Mouse (Mus musculus) forebrain, embryonic 15.5 days (tissue): ENCODE measurements around the gene Slc32a1. TPM values are rescaled to one million over a fixed set of nuclear protein-coding genes. Genes with fewer than 3 reads are reported as not detected.

Experiments
- ATAC-seq: fragments of 200-750 bp; cut with Nextera tagmentation; replicated peaks from 2 replicates; pipeline ENCODE4 v1.8.0; 2017; ENCODE audit warnings: mild to moderate bottlenecking, moderate TSS enrichment, moderate library complexity
- H3K27ac ChIP-seq: fragments of 300-500 bp; sonication (generic); replicated peaks from 2 replicates; pipeline ENCODE4 v1.5.1; 2015; ENCODE audit warnings: mild to moderate bottlenecking, inconsistent platforms
- H3K27me3 ChIP-seq: fragments of 300-500 bp; sonication (generic); 2 replicates; pipeline ENCODE4 v1.6.1; 2015; ENCODE audit warnings: inconsistent platforms
- H3K36me3 ChIP-seq: fragments of 300-500 bp; sonication (generic); 2 replicates; pipeline ENCODE4 v1.6.1; 2015; ENCODE audit warnings: mild to moderate bottlenecking, inconsistent platforms
- H3K4me1 ChIP-seq: fragments of 300-500 bp; sonication (generic); 2 replicates; pipeline ENCODE4 v1.6.1; 2015; ENCODE audit warnings: inconsistent platforms
- H3K4me2 ChIP-seq: fragments of 300-500 bp; sonication (generic); replicated peaks from 2 replicates; pipeline ENCODE4 v1.6.1; 2015; ENCODE audit warnings: mild to moderate bottlenecking, inconsistent platforms
- H3K4me3 ChIP-seq: fragments of 300-500 bp; sonication (generic); 2 replicates; pipeline ENCODE4 v1.5.1; 2015; ENCODE audit warnings: mild to moderate bottlenecking, inconsistent platforms
- H3K9ac ChIP-seq: fragments of 300-500 bp; sonication (generic); replicated peaks from 2 replicates; pipeline ENCODE4 v1.6.1; 2015; ENCODE audit warnings: mild to moderate bottlenecking, inconsistent platforms
- H3K9me3 ChIP-seq: fragments of 300-500 bp; sonication (generic); 2 replicates; pipeline ENCODE4 v1.6.1; 2016; ENCODE audit warnings: inconsistent platforms
- WGBS: fragments of 180-500 bp; shearing (Covaris S2); methylation state at CpG from one replicate; pipeline ENCODE4 v1.1.7; 2015; ENCODE audit warnings: mixed read lengths; 5-methylcytosine and 5-hydroxymethylcytosine counted together
- polyA plus RNA-seq: library from polyadenylated mRNA; unstranded; fragments of >200 nt; fragmentation: Nextera tagmentation; extraction: Ambion mirVana; gene quantifications from 2 replicates; pipeline ENCODE4 v1.2.1, GENCODE M21; 2015

Gene Slc32a1
- polyA plus RNA-seq, 1 experiment from 2014 or later = 7.1 TPM

DNA sequence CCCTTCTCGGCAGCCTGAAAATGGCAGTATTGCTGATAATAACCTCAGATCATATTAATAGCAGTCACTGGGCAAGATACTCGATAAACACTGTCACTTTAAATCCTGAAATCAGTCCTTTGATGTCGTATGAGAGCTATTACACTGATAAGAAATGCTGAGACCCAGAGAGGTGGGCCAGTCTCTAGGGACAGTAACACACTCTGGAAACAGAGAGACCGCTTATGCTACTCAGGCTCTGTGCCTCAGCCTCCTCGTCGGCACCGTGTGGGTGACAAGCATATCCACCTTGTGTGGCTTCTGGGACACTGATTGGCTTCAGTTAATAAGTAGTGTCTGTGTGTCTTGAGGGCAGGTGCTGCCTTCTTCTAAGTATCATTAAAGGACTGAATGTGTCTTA, 15.0 kb upstream of the Slc32a1 start:
- no peaks in the 10 kb centered on the region for H3K27me3 ChIP-seq
- H3K36me3 ChIP-seq = no peaks in the 10 kb centered on the region
- no peak overlapping the region for H3K4me3 ChIP-seq
- H3K9ac ChIP-seq = no peak overlapping the region
- H3K4me2 ChIP-seq = peak overlapping the region; percentile 7
- no peak for ATAC-seq
- 8% methylated on average over 7 of the region's 7 CpGs for WGBS
- H3K9me3 ChIP-seq = no peaks in the 10 kb centered on the region
- peaks cover 35% of the 10 kb centered on the region for H3K4me1 ChIP-seq
- H3K27ac ChIP-seq = peak overlapping the region; percentile 71

- Histone ChIP-seq H3K9ac (no peak overlapping the region), H3K27me3 (no peaks in the 10 kb centered on the region), H3K36me3 (no peaks in the 10 kb centered on the region), H3K4me2 (no peak overlapping the region), H3K9me3 (no peaks in the 10 kb centered on the region), H3K27ac (no peak overlapping the region), H3K4me3 (no peak overlapping the region), H3K4me1 (peaks cover 37% of the 10 kb centered on the region)
- WGBS = 65% methylated on average over 1 of the region's 1 CpGs
- ATAC-seq = no peak
Observed at GRCm38 (mm10) chr2:158596803-158597202, 13.8 kb upstream of the Slc32a1 start.

GRCm38 (mm10) chr2:158600517-158600916, 10.1 kb upstream of the Slc32a1 start:
- no peak overlapping the region for H3K9ac ChIP-seq
- peaks cover 55% of the 10 kb centered on the region for H3K4me1 ChIP-seq
- H3K27me3 ChIP-seq = peaks cover 10% of the 10 kb centered on the region; the same call in 1 of the 2 replicates
- H3K27ac ChIP-seq = peak overlapping the region; percentile 66
- H3K9me3 ChIP-seq = no peaks in the 10 kb centered on the region
- H3K4me3 ChIP-seq = no peak overlapping the region
- no peaks in the 10 kb centered on the region for H3K36me3 ChIP-seq
- no peak overlapping the region for H3K4me2 ChIP-seq
- WGBS = 22% methylated on average over 3 of the region's 3 CpGs
- peak; percentile 74 for ATAC-seq

GRCm38 (mm10) chr2:158601326-158601725, 9.2 kb upstream of the Slc32a1 start:
- peaks cover 55% of the 10 kb centered on the region for H3K4me1 ChIP-seq
- H3K9me3 ChIP-seq = no peaks in the 10 kb centered on the region
- no peak overlapping the region for H3K9ac ChIP-seq
- 97% methylated on average over 1 of the region's 1 CpGs for WGBS
- no peak overlapping the region for H3K4me2 ChIP-seq
- ATAC-seq = no peak
- peak overlapping the region; percentile 66 for H3K27ac ChIP-seq
- H3K36me3 ChIP-seq = no peaks in the 10 kb centered on the region
- H3K27me3 ChIP-seq = peaks cover 11% of the 10 kb centered on the region; the same call in 1 of the 2 replicates
- H3K4me3 ChIP-seq = no peak overlapping the region

GRCm38 (mm10) chr2:158602663-158603062, 7.9 kb upstream of the Slc32a1 start:
- Histone ChIP-seq H3K4me3 (peak overlapping the region; percentile 7; the same call in 1 of the 2 replicates), H3K4me2 (peak overlapping the region; percentile 36), H3K9ac (no peak overlapping the region), H3K27ac (peak overlapping the region; percentile 69), H3K36me3 (no peaks in the 10 kb centered on the region), H3K9me3 (no peaks in the 10 kb centered on the region), H3K4me1 (peaks cover 61% of the 10 kb centered on the region), H3K27me3 (peaks cover 20% of the 10 kb centered on the region)
- peak; percentile 11; the same call in 1 of the 2 replicates for ATAC-seq
- 23% methylated on average over 15 of the region's 15 CpGs for WGBS

DNA sequence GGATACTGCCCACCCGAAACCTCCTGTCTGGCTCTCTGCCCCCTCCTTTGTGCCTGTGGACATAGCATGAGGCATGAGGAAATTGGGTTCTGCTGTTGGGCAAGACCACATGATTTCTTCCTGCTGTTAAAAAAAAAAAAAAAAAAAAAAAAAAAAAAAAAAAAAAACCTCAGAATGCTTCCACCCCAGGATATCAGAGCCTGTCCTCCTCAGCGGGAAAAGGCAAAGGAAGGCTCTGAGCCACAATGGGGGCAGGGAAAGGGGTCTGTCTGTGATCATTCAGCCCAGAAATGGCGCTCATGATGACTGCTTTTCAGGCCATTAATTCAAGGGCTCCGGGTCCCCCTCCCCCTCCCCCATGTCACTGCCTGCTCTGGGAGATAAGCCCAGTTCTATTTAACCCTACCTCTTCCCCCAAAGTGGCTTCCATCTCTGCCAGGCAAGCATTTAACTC, 4.0 kb upstream of the Slc32a1 start:
- Histone ChIP-seq H3K4me1 (peaks cover 56% of the 10 kb centered on the region), H3K4me3 (peak overlapping the region; percentile 59), H3K9me3 (no peaks in the 10 kb centered on the region), H3K36me3 (no peaks in the 10 kb centered on the region), H3K9ac (peak overlapping the region; percentile 70), H3K27ac (peak overlapping the region; percentile 94), H3K4me2 (peak overlapping the region; percentile 51), H3K27me3 (peaks cover 51% of the 10 kb centered on the region)
- ATAC-seq = peak; percentile 12
- 2% methylated on average over 4 of the region's 4 CpGs for WGBS

- peaks cover 44% of the 10 kb centered on the region for H3K4me1 ChIP-seq
- WGBS = under 1% methylated on average over 27 of the region's 27 CpGs
- peak overlapping the region; percentile 70 for H3K9ac ChIP-seq
- peak overlapping the region; percentile 94 for H3K27ac ChIP-seq
- H3K4me3 ChIP-seq = peak overlapping the region; percentile 59
- no peaks in the 10 kb centered on the region for H3K36me3 ChIP-seq
- no peak for ATAC-seq
- no peaks in the 10 kb centered on the region for H3K9me3 ChIP-seq
- H3K4me2 ChIP-seq = peak overlapping the region; percentile 51
- peaks cover 65% of the 10 kb centered on the region for H3K27me3 ChIP-seq
Observed at GRCm38 (mm10) chr2:158609681-158610080, 886 bp upstream of the Slc32a1 start.

- Histone ChIP-seq H3K27me3 (peaks cover 69% of the 10 kb centered on the region), H3K4me1 (peaks cover 47% of the 10 kb centered on the region), H3K4me3 (peak overlapping the region; percentile 59), H3K4me2 (peak overlapping the region; percentile 45), H3K9ac (peak overlapping the region; percentile 70), H3K27ac (peak overlapping the region; percentile 94), H3K36me3 (no peaks in the 10 kb centered on the region), H3K9me3 (no peaks in the 10 kb centered on the region)
- under 1% methylated on average over 30 of the region's 30 CpGs for WGBS
- no peak for ATAC-seq
Observed at GRCm38 (mm10) chr2:158611326-158611719, 756 bp downstream of the Slc32a1 start.

- H3K4me2 ChIP-seq = peak overlapping the region; percentile 45
- ATAC-seq = no peak
- no peaks in the 10 kb centered on the region for H3K9me3 ChIP-seq
- H3K36me3 ChIP-seq = no peaks in the 10 kb centered on the region
- H3K27me3 ChIP-seq = peaks cover 67% of the 10 kb centered on the region
- H3K27ac ChIP-seq = peak overlapping the region; percentile 94
- peak overlapping the region; percentile 70 for H3K9ac ChIP-seq
- H3K4me3 ChIP-seq = peak overlapping the region; percentile 59
- peaks cover 46% of the 10 kb centered on the region for H3K4me1 ChIP-seq
- 2% methylated on average over 30 of the region's 30 CpGs for WGBS
Observed at GRCm38 (mm10) chr2:158611726-158612670, 1.4 kb downstream of the Slc32a1 start.

GRCm38 (mm10) chr2:158612671-158613250, 2.2 kb downstream of the Slc32a1 start:
- peaks cover 60% of the 10 kb centered on the region for H3K27me3 ChIP-seq
- H3K9me3 ChIP-seq = no peaks in the 10 kb centered on the region
- H3K4me2 ChIP-seq = peak overlapping the region; percentile 45
- peaks cover 46% of the 10 kb centered on the region for H3K4me1 ChIP-seq
- peak overlapping the region; percentile 59 for H3K4me3 ChIP-seq
- no peak for ATAC-seq
- H3K9ac ChIP-seq = peak overlapping the region; percentile 70
- H3K27ac ChIP-seq = peak overlapping the region; percentile 94
- H3K36me3 ChIP-seq = no peaks in the 10 kb centered on the region
- WGBS = 2% methylated on average over 10 of the region's 10 CpGs

GRCm38 (mm10) chr2:158613541-158614417, 3.2 kb downstream of the Slc32a1 start:
- peak overlapping the region; percentile 45 for H3K4me2 ChIP-seq
- H3K27ac ChIP-seq = peak overlapping the region; percentile 94
- peak; percentile 15; the same call in 1 of the 2 replicates for ATAC-seq
- H3K9me3 ChIP-seq = no peaks in the 10 kb centered on the region
- H3K27me3 ChIP-seq = peaks cover 62% of the 10 kb centered on the region
- WGBS = 4% methylated on average over 53 of the region's 53 CpGs
- peaks cover 46% of the 10 kb centered on the region for H3K4me1 ChIP-seq
- no peaks in the 10 kb centered on the region for H3K36me3 ChIP-seq
- peak overlapping the region; percentile 70 for H3K9ac ChIP-seq
- peak overlapping the region; percentile 59 for H3K4me3 ChIP-seq
